Mouse (Mus musculus) adrenal gland, adult 2 months (tissue): ENCODE measurements around the gene Acnat1. TPM values are rescaled to one million over a fixed set of nuclear protein-coding genes. Genes with fewer than 3 reads are reported as not detected.
"Not testable (repeated sequence)": the region's sequence is repeated elsewhere in the genome, so short reads cannot be mapped to it uniquely, and the experiment has no call there.

ENCODE experiments used
- DNase-seq: peaks from one replicate; pipeline ENCODE4 v3.0.0; 2021
- long read RNA-seq: library from polyadenylated mRNA; stranded (forward); transcript quantifications from one replicate; pipeline ENCODE4 v2.0.0, GENCODE M21; 2021
- polyA plus RNA-seq: library from polyadenylated mRNA; depleted of rRNA; stranded (reverse); fragments of >200 nt; gene quantifications from 2 replicates; pipeline ENCODE4 v1.2.3, GENCODE M21; 2012; rRNA removed
- total RNA-seq, 2 experiments: library from RNA; stranded (reverse); gene quantifications; 2 replicates each; pipeline ENCODE4 v1.2.3; 2021

Acnat1 gene
- total RNA-seq: 1 to 10 TPM; 1.8 to 2.6 TPM
- polyA plus RNA-seq: 0.11 TPM in 1 of 2 replicates, not detected in the other
- long read RNA-seq: 0 reads

- no peak for DNase-seq
Measured at GRCm38 (mm10) chr4:49473435-49474100, at the start of gene Acnat1. Acnat1 (minus strand) TSS chr4:49473912.

DNA sequence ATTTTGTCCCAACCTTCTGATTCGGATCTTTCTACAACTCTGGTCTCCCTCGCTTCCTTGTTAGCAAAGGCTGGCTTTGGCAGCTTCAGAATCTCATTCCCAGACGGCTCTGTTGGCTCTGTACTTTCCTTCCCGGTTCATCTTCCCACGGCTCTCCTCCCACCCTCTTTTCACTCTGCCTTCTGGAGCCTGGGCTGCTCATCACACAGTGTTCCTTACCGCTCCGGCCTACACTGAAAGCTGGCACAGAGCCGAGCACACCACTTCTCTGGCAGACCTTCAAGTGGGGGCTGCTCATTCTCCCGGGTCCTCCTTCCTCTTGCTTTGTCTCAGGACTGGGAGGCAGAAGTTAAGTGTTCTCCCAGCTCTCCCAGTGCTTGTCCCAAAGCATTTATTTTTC, 48.9 kb upstream of the Acnat1 start:
- no peak for DNase-seq

DNA sequence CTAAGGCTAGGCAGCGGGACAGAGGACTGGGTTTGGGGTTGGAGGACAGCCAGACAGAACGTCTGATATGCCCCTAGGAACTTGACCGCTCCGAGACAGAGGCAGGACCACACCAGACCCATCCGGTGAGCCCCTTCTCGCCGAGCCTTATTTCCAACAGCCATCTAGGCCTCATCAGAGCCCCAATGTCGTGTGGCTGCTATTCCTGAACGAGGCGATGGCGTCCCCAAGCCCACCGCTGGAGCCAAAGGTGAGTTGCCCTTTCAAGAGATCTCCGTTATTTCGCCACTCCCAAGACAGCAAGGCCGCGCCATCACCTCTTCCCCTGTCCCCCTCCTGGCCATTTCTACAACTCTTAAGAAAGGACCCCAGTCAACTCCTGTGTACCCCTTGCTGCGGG, 47.6 kb upstream of the Acnat1 start:
- no peak for DNase-seq

DNA sequence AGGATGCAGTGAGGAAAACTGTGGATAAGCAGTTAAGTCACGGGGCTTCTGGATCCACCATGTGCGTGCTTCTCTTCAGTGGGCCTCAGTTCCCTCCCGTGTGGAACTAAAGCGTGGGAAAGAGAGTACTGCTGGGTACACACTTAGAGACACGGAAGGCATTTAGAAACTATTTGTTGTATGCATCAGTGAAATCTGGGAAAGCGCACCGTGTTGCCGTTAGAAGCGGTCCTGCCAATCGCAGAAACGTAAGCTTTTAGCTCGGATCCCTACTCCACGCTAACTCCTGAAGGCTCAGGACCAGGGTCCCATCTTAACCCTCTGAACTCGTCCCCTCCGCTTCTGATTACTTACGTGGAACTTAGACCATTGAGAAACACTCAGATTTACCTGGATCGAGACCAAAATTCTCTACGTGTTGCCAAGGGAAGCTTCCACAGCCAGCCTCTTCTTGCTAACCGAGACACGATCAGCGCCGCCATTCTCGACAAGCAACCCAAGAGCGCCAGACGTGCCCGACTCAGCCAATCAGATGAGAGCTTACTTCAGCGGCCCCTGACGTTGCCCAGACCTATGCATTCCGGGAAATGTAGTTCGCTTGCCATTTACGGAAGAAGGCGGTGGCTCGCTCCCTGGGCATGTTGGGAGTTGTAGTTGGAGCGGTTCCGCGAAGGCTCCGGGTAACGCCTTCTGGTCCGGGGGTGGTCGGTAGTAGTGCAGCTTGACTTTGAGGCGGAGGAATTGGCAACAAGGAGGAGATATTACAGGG, 47.0 kb upstream of the Acnat1 start, which contains the start of the genes Mrpl50 and Zfp189:
Mrpl50 (minus strand) TSS at position 522 of the 769 bp plus-strand sequence.
Zfp189 (plus strand) TSS at position 605 of the 769 bp plus-strand sequence.
- DNase-seq: peak; percentile 95

DNA sequence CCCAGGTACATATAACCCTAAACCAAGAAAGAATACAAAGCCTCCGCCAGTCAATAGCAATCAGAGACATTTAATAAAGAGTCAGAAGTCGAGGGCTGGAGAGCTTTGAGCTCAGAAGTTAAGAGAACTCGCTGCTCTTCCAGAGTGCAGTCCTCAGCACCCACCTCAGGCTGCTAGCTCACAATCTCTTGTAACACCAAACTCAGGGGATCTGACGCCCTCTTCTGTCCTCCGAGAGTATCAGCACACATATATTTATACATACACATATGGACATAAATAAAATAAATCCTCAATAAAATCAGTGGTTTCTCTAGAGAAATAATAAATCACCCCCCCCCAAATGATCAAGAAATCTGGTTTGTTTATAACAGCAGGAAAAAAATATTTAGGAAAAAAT, 45.8 kb upstream of the Acnat1 start:
- DNase-seq: no peak

DNA sequence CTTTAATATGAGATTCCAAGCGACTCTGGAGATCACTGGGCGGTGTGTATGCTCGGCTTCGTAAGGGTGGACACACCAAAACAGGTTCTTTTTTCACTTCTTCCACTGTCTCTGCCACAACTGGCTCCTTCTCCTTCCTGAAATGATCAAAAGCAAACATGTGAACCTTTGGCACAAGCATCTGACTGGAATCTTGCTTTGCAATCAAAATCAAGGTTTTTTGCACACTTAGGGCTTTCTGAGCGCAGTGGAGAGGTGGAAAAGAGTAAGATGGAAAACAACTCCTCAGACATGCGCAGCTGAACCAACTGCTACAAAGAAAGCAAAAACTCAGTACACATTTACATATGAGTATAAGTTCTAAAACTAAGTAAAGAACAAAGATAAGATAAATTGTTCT, 40.7 kb upstream of the Acnat1 start:
- DNase-seq: no peak

GRCm38 (mm10) chr4:49512636-49513035, 38.9 kb upstream of the Acnat1 start:
- DNase-seq: no peak

DNA sequence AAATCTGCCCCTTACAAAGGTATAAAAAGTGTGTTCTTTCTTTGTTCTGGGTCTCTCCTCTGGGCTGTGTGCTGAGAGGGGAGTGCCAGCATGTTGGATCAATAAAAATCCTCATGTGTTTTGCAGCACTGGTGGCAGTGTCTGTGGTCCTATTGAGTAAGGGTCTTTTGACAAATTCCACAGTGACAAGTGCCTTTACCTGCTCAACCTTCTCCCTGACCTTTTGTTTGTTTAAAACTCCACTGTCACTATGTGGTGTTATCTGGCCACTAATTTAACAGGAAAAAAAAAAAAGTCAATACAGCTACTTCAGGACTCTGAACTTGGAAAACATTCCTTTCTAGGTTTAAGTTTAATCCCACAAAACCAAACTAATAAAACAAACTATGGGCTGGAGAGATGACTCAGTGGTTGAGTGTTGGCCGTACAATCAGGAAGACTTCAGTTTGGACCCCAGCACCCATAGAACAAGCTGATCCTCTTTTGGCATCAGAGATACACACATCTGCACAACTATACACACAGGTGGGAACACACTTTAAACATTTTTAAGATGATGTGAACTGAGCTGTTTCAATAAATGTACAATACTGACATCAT, 36.6 kb upstream of the Acnat1 start:
- DNase-seq: not testable (repeated sequence)

- DNase-seq: no peak
Measured at GRCm38 (mm10) chr4:49509183-49509582, 35.5 kb upstream of the Acnat1 start.

DNA sequence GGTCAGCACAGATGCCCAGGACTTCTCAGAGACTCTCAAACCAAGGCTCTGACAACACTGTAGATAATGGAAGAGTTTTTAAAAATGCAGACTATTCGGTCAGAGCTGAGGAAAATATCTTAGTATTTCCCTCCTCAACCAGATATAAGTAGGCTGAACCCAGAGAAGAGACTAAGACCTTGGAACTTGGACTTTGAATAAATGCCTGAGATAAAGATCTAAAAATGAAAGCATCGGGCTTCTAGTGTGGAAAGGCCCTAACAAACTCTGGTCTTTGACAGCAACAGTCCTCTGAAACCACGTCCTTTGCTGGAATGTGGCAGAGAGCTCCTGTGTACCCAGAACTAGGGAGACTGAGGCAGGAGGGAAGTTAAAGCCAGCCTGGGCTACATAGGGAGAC, 32.7 kb upstream of the Acnat1 start, which contains the start of gene Baat:
Baat (minus strand) TSS at position 172 of the 400 bp plus-strand sequence.
- no peak for DNase-seq

DNA sequence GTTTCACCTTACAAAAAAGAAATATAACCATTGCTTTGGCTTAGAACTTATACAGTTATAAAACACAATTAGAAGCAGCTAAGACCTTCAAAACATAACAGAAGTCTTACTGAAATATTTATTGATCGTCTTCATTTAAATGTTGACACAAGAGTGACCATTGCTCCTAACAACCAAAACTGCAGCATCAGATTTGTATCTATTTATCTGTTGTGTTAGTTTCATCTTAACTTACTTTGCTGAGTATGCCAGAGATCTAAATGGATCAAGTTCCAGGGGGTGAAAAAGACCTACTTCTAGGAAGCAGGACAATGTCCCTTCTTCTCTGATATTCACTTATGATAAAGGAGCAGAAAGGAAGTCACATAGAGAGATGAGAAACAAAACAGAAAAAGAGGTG, 29.9 kb upstream of the Acnat1 start:
- DNase-seq: no peak

- not testable (repeated sequence) for DNase-seq
Measured at GRCm38 (mm10) chr4:49485934-49486650, 12.4 kb upstream of the Acnat1 start.

GRCm38 (mm10) chr4:49485442-49485841, 11.7 kb upstream of the Acnat1 start:
- no peak for DNase-seq

GRCm38 (mm10) chr4:49480896-49481295, 7.2 kb upstream of the Acnat1 start:
- no peak for DNase-seq

DNA sequence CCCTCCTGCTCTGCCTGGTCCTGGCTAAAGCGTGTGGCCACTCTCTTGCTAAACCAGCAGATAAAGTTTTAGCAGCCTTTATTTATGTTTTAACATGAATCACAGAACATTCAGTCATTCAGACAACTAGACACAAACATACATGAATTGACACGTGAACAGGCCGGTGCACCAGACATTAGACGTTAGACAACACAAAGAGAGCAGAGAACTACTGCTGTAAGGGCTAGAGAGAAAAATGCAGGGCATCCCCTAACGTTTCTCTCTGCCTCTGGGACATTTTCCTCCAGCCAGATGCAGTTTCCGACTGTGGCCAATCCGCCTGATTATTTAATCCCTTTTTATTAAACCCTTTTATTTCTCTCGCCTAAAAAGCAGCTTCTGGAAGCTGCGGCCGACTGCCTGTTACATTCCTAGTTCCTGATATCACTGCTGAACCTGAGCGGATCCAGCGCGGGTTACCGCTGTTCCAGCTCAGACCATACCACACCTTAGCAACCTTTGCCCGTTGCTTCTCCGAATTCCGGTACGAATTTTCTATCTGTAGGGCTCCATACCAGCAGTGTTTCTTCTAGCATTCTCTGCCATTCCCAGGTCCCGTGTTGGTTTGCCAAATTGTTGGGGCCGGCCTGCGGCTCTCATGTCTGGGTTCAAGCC, 6.5 kb upstream of the Acnat1 start:
- DNase-seq: no peak

- not testable (repeated sequence) for DNase-seq
Measured at GRCm38 (mm10) chr4:49479035-49479434, 5.3 kb upstream of the Acnat1 start.

GRCm38 (mm10) chr4:49478118-49478877, 4.6 kb upstream of the Acnat1 start:
- DNase-seq: peak; percentile 25

- DNase-seq: no peak
Measured at GRCm38 (mm10) chr4:49474583-49474982, 871 bp upstream of the Acnat1 start.

GRCm38 (mm10) chr4:49469435-49470151, 4.1 kb downstream of the Acnat1 start:
- no peak for DNase-seq

DNA sequence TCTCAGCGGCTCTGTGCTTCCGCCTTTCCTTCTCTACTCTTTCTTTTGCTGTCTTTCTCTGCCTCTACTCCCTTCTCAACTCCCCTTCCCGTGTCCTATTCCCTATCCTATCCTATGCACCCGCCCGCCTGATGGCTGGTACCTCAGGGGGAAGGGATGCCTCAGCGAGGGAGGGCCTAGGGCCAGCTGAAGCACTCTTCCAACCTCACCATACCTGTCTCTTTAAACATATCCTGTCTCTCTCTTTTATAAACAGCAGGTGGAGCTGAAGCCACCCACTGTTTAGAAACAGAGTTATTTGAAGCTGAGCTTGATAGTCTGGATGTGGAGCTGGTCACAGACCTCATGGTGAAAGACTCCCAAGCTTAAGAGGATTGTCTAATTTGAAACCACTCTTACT, 6.4 kb downstream of the Acnat1 start:
- DNase-seq: no peak
